Mouse (Mus musculus): Measurements from ENCODE around the gene Ugt1a9. TPM values are rescaled to one million over a fixed set of nuclear protein-coding genes. Genes with fewer than 3 reads are reported as not detected.

Ugt1a9 gene
- polyA plus RNA-seq, 1 experiment: not detected

DNA sequence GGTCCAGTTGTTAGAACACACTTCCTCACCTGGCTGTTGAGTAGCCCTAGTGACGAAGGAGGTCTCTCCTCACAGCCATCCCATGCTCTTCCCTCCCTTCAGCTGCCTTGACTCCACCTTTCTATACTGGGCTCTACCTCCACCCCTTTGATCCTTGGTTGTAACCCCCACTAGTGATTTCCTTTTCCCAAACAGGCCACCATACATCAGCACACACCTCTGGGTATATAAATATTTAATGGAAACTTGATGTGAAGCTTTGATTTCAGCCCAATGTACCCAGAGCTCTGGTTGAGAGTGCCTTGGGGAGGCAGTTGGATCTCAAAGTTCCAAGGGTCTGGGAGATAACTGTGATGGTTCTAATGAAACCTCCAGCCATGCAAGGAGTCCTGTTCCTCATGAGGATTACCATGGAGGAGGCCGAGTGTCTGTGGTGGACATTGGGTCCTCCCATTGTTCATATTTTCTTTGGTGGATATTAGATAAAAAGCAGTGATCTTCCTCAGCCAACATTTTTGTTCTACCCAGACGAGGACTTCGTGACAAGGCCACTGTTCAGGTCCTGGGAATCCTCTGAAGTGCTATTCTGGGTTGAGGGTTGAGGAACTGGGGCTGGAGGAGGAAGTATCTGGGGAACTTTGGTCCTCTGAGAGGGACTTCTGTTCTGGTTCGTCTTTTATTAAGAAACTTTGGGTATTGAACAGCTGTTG is 156.2 kb downstream of the Ugt1a9 start, which contains the start of gene Mroh2a:
Mroh2a (plus strand) TSS at position 317 of the 710 bp plus-strand sequence.
- Histone ChIP-seq H3K27me3 (ENCODE audit: control insufficient read depth, insufficient read depth, low read length, poor library complexity, severe bottlenecking) (no peaks in the 10 kb centered on the region), H3K27ac (ENCODE audit: insufficient read depth, low read length) (no peak within 1 kb of the TSS), H3K4me3 (ENCODE audit: low read depth, low read length) (no peak within 1 kb of the TSS), H3K9ac (ENCODE audit: low read depth, poor library complexity, severe bottlenecking) (no peak within 1 kb of the TSS), H3K36me3 (ENCODE audit: control insufficient read depth, insufficient read depth, low read length, poor library complexity, severe bottlenecking) (no peaks in the 10 kb centered on the region), H3K4me1 (ENCODE audit: control insufficient read depth, insufficient read depth, low read length) (no peaks in the 10 kb centered on the region), H3K9me3 (replicated peaks; ENCODE audit: control insufficient read depth, insufficient read depth, low read length, poor library complexity, severe bottlenecking) (no peaks in the 10 kb centered on the region; the same call in 1 of the 2 replicates)
- TF ChIP-seq EP300 (IDR thresholded peaks at IDR 0.05; ENCODE audit: insufficient read depth, low read depth, low read length): no peak
- no peak for TF ChIP-seq CTCF (IDR thresholded peaks at IDR 0.05; ENCODE audit: low read depth, low read length)
- no peak for TF ChIP-seq POLR2A (IDR thresholded peaks at IDR 0.05; ENCODE audit: insufficient read depth, low read length)

- H3K4me3 ChIP-seq (ENCODE audit: low read depth, low read length): no peak overlapping the region
- no peaks in the 10 kb centered on the region for H3K27me3 ChIP-seq (ENCODE audit: control insufficient read depth, insufficient read depth, low read length, poor library complexity, severe bottlenecking)
- no peaks in the 10 kb centered on the region for H3K36me3 ChIP-seq (ENCODE audit: control insufficient read depth, insufficient read depth, low read length, poor library complexity, severe bottlenecking)
- no peak overlapping the region for H3K9ac ChIP-seq (ENCODE audit: low read depth, poor library complexity, severe bottlenecking)
- no peaks in the 10 kb centered on the region for H3K4me1 ChIP-seq (ENCODE audit: control insufficient read depth, insufficient read depth, low read length)
- TF ChIP-seq CTCF (IDR thresholded peaks at IDR 0.05; ENCODE audit: low read depth, low read length) (no peak), POLR2A (IDR thresholded peaks at IDR 0.05; ENCODE audit: insufficient read depth, low read length) (no peak), EP300 (IDR thresholded peaks at IDR 0.05; ENCODE audit: insufficient read depth, low read depth, low read length) (no peak)
- H3K27ac ChIP-seq (ENCODE audit: insufficient read depth, low read length): no peak overlapping the region
- no peaks in the 10 kb centered on the region for H3K9me3 ChIP-seq (replicated peaks; ENCODE audit: control insufficient read depth, insufficient read depth, low read length, poor library complexity, severe bottlenecking)
These were observed 156.9 kb downstream of the Ugt1a9 start for GRCm38 (mm10) chr1:88227482-88227881.

DNA sequence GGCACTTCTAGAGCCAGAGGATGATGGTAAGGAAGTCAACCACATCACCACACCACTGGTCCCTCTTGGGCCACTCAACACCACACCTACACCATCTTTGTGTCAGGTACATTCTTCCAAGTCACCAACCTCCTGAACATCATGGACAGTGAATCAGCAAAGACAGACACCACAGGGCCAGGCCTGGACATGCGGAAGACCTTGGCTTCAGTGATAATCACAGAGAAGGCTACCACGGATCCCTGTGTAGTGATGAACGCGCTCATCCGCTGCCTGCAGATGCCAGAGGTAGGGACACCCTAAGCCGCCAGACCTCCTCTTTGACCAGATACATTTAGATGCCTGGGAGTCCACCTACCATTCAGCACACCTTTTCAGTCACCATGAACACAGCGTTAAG is 157.5 kb downstream of the Ugt1a9 start:
- Histone ChIP-seq H3K4me3 (ENCODE audit: low read depth, low read length) (no peak overlapping the region), H3K9ac (ENCODE audit: low read depth, poor library complexity, severe bottlenecking) (no peak overlapping the region), H3K9me3 (replicated peaks; ENCODE audit: control insufficient read depth, insufficient read depth, low read length, poor library complexity, severe bottlenecking) (no peaks in the 10 kb centered on the region), H3K27ac (ENCODE audit: insufficient read depth, low read length) (no peak overlapping the region), H3K27me3 (ENCODE audit: control insufficient read depth, insufficient read depth, low read length, poor library complexity, severe bottlenecking) (no peaks in the 10 kb centered on the region), H3K36me3 (ENCODE audit: control insufficient read depth, insufficient read depth, low read length, poor library complexity, severe bottlenecking) (no peaks in the 10 kb centered on the region), H3K4me1 (ENCODE audit: control insufficient read depth, insufficient read depth, low read length) (no peaks in the 10 kb centered on the region)
- no peak for TF ChIP-seq CTCF (IDR thresholded peaks at IDR 0.05; ENCODE audit: low read depth, low read length)
- TF ChIP-seq POLR2A (IDR thresholded peaks at IDR 0.05; ENCODE audit: insufficient read depth, low read length): no peak
- no peak for TF ChIP-seq EP300 (IDR thresholded peaks at IDR 0.05; ENCODE audit: insufficient read depth, low read depth, low read length)

- Histone ChIP-seq H3K27me3 (ENCODE audit: control insufficient read depth, insufficient read depth, low read length, poor library complexity, severe bottlenecking) (no peaks in the 10 kb centered on the region), H3K4me1 (ENCODE audit: control insufficient read depth, insufficient read depth, low read length) (no peaks in the 10 kb centered on the region), H3K27ac (ENCODE audit: insufficient read depth, low read length) (no peak overlapping the region), H3K36me3 (ENCODE audit: control insufficient read depth, insufficient read depth, low read length, poor library complexity, severe bottlenecking) (no peaks in the 10 kb centered on the region), H3K9me3 (replicated peaks; ENCODE audit: control insufficient read depth, insufficient read depth, low read length, poor library complexity, severe bottlenecking) (no peaks in the 10 kb centered on the region), H3K9ac (ENCODE audit: low read depth, poor library complexity, severe bottlenecking) (no peak overlapping the region), H3K4me3 (ENCODE audit: low read depth, low read length) (no peak overlapping the region)
- no peak for TF ChIP-seq CTCF (IDR thresholded peaks at IDR 0.05; ENCODE audit: low read depth, low read length)
- no peak for TF ChIP-seq EP300 (IDR thresholded peaks at IDR 0.05; ENCODE audit: insufficient read depth, low read depth, low read length)
- TF ChIP-seq POLR2A (IDR thresholded peaks at IDR 0.05; ENCODE audit: insufficient read depth, low read length): no peak
These were observed 159.0 kb downstream of the Ugt1a9 start for GRCm38 (mm10) chr1:88229566-88229965.

GRCm38 (mm10) chr1:88229986-88230385 is 159.4 kb downstream of the Ugt1a9 start:
- no peaks in the 10 kb centered on the region for H3K36me3 ChIP-seq (ENCODE audit: control insufficient read depth, insufficient read depth, low read length, poor library complexity, severe bottlenecking)
- H3K9ac ChIP-seq (ENCODE audit: low read depth, poor library complexity, severe bottlenecking): no peak overlapping the region
- no peaks in the 10 kb centered on the region for H3K27me3 ChIP-seq (ENCODE audit: control insufficient read depth, insufficient read depth, low read length, poor library complexity, severe bottlenecking)
- no peak overlapping the region for H3K4me3 ChIP-seq (ENCODE audit: low read depth, low read length)
- no peaks in the 10 kb centered on the region for H3K4me1 ChIP-seq (ENCODE audit: control insufficient read depth, insufficient read depth, low read length)
- TF ChIP-seq POLR2A (IDR thresholded peaks at IDR 0.05; ENCODE audit: insufficient read depth, low read length) (no peak), EP300 (IDR thresholded peaks at IDR 0.05; ENCODE audit: insufficient read depth, low read depth, low read length) (no peak), CTCF (IDR thresholded peaks at IDR 0.05; ENCODE audit: low read depth, low read length) (no peak)
- no peaks in the 10 kb centered on the region for H3K9me3 ChIP-seq (replicated peaks; ENCODE audit: control insufficient read depth, insufficient read depth, low read length, poor library complexity, severe bottlenecking)
- H3K27ac ChIP-seq (ENCODE audit: insufficient read depth, low read length): no peak overlapping the region

DNA sequence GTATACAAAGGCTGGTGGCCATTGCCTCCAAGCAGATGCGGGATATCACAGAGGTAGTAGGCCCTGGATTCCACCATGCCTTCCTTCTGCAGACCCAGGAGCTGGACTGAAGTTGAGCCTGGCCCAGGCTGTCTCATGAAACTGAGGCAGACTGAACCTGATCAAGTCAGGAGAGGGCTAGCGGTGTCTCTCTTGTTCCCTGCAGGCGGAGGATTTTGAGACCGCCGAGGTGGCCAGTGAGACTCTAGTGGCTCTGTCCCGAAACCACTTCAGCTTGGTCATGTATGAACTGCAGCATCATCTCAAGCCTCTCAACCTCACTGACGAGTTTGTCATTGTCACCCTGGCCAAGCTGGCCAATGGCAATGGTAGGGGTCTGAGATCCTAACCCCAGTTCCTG is 159.8 kb downstream of the Ugt1a9 start:
- no peak overlapping the region for H3K27ac ChIP-seq (ENCODE audit: insufficient read depth, low read length)
- H3K36me3 ChIP-seq (ENCODE audit: control insufficient read depth, insufficient read depth, low read length, poor library complexity, severe bottlenecking): no peaks in the 10 kb centered on the region
- no peaks in the 10 kb centered on the region for H3K9me3 ChIP-seq (replicated peaks; ENCODE audit: control insufficient read depth, insufficient read depth, low read length, poor library complexity, severe bottlenecking)
- no peak overlapping the region for H3K9ac ChIP-seq (ENCODE audit: low read depth, poor library complexity, severe bottlenecking)
- H3K27me3 ChIP-seq (ENCODE audit: control insufficient read depth, insufficient read depth, low read length, poor library complexity, severe bottlenecking): no peaks in the 10 kb centered on the region
- TF ChIP-seq EP300 (IDR thresholded peaks at IDR 0.05; ENCODE audit: insufficient read depth, low read depth, low read length): no peak
- H3K4me3 ChIP-seq (ENCODE audit: low read depth, low read length): no peak overlapping the region
- H3K4me1 ChIP-seq (ENCODE audit: control insufficient read depth, insufficient read depth, low read length): no peaks in the 10 kb centered on the region

Data from ES-Bruce4 (cell line).